Mouse (Mus musculus) heart, postnatal 36 days (tissue): ENCODE measurements around the gene Ttc21a. TPM values are rescaled to one million over a fixed set of nuclear protein-coding genes. Genes with fewer than 3 reads are reported as not detected.

ENCODE experiments used
- DNase-seq, 2 experiments: peaks; one replicate each; pipeline ENCODE4 v3.0.0; 2021 to 2022
- intact Hi-C: fragments of 180-260 bp; cut with DNase I; formaldehyde crosslinking; loops from one replicate; pipeline ENCODE4 v1.15.1; 2025
- total RNA-seq, 2 experiments: library from RNA; stranded (reverse); gene quantifications; 2 replicates each; pipeline ENCODE4 v1.2.3; 2021

Ttc21a gene
- total RNA-seq, 2 experiments from 2014 or later, result not detected

- no peak for DNase-seq
- intact Hi-C loops, result loop anchor here (5.0 kb wide), 1 partner anchor 103 kb away; no protein-coding TSS in a partner anchor
These were observed 77.4 kb downstream of the Ttc21a start for GRCm38 (mm10) chr9:120014828-120015227.

DNA sequence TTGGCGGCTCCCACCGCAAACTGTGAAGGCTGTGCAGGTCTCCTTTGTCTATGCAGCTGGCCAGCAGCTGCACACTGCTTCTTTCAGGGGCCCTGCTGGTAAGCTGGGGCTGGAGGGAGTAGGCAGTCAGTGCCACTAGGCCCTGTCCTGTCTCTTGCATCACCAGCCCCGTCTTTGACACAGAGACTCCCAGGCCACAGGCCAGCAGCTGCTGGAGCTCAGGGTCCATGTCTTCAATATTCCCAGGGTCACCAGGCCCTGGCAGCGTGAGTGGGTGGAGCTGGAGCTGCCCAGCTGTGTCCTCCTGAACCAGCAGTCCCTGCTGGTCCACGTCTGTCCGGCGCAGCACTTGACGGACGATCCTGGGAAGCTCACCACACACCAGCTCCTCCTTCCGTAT, 79.5 kb downstream of the Ttc21a start:
- intact Hi-C loops, result no loop called here
- DNase-seq, result no peak

Other genes starting within 250 kb of the Ttc21a start
- gene Scn10a, start 218.3 kb upstream of the Ttc21a start, total RNA-seq, result under 1 TPM; 0.22 to 0.33 TPM
- under 1 TPM in 1 of 2 experiments, not detected in 1; 0.05 TPM for gene Scn11a, start 112.2 kb upstream of the Ttc21a start, total RNA-seq
- gene Wdr48, start 42.7 kb upstream of the Ttc21a start, total RNA-seq, result 10 to 100 TPM; 27.6 to 29.2 TPM
- 10 to 100 TPM; 30.2 to 30.6 TPM for gene Gorasp1, start within 50 bp of the Ttc21a start, total RNA-seq
- gene Csrnp1, start 47.1 kb downstream of the Ttc21a start, total RNA-seq, result 10 to 100 TPM; 11.1 to 29.3 TPM
- gene Xirp1, start 86.0 kb downstream of the Ttc21a start, total RNA-seq, result 100 to 1,000 TPM; 122 to 127 TPM
- 1 to 10 TPM; 3.1 to 5.4 TPM for gene Cx3cr1, start 132.3 kb downstream of the Ttc21a start, total RNA-seq
- gene Ccr8, start 154.5 kb downstream of the Ttc21a start, total RNA-seq, result not detected
- gene Slc25a38, start 172.8 kb downstream of the Ttc21a start, total RNA-seq, result 10 to 100 TPM; 18.9 to 21.1 TPM
- gene Rpsa, start 190.1 kb downstream of the Ttc21a start, total RNA-seq, result 100 to 1,000 TPM; 494 to 510 TPM
- not detected for gene Mobp, start 212.1 kb downstream of the Ttc21a start, total RNA-seq